Mouse (Mus musculus): Measurements from ENCODE around the gene Tmed8. TPM values are rescaled to one million over a fixed set of nuclear protein-coding genes. Genes with fewer than 3 reads are reported as not detected.

Tmed8 gene
- polyA plus RNA-seq, 1 experiment, result 0.89 TPM

- WGBS, result 66% methylated on average over 3 of the region's 3 CpGs
- no peaks in the 10 kb centered on the region for H3K27me3 ChIP-seq (ENCODE audit: control insufficient read depth, insufficient read depth, low read length)
- no peak overlapping the region for H3K27ac ChIP-seq (ENCODE audit: insufficient read depth, low read depth, low read length)
- no peak overlapping the region for H3K4me3 ChIP-seq (ENCODE audit: low read depth, low read length)
- TF ChIP-seq POLR2A (IDR thresholded peaks at IDR 0.05; ENCODE audit: low read depth, low read length), result no peak
- peak; percentile 35; the same call in 1 of the 2 replicates for TF ChIP-seq CTCF (IDR thresholded peaks at IDR 0.05; ENCODE audit: extremely low read depth, insufficient read length, insufficient replicate concordance, low read depth, low read length)
- H3K36me3 ChIP-seq (ENCODE audit: control insufficient read depth, insufficient read depth, low read length), result peaks cover 2% of the 10 kb centered on the region; the same call in 1 of the 2 replicates
- no peaks in the 10 kb centered on the region for H3K4me1 ChIP-seq (ENCODE audit: control insufficient read depth, insufficient read depth, insufficient read length, low read length)
Observed at GRCm38 (mm10) chr12:87131619-87132018, 68.6 kb downstream of the Tmed8 start.

- TF ChIP-seq CTCF (IDR thresholded peaks at IDR 0.05; ENCODE audit: extremely low read depth, insufficient read length, insufficient replicate concordance, low read depth, low read length) (no peak), POLR2A (IDR thresholded peaks at IDR 0.05; ENCODE audit: low read depth, low read length) (no peak)
- Histone ChIP-seq H3K27ac (ENCODE audit: insufficient read depth, low read depth, low read length) (no peak overlapping the region), H3K36me3 (ENCODE audit: control insufficient read depth, insufficient read depth, low read length) (peaks cover 2% of the 10 kb centered on the region; the same call in 1 of the 2 replicates), H3K4me3 (ENCODE audit: low read depth, low read length) (no peak overlapping the region), H3K4me1 (ENCODE audit: control insufficient read depth, insufficient read depth, insufficient read length, low read length) (no peaks in the 10 kb centered on the region), H3K27me3 (ENCODE audit: control insufficient read depth, insufficient read depth, low read length) (no peaks in the 10 kb centered on the region)
- WGBS, result 73% methylated on average over 2 of the region's 2 CpGs
Observed at GRCm38 (mm10) chr12:87131181-87131580, 69.1 kb downstream of the Tmed8 start.

- 86% methylated on average over 4 of the region's 4 CpGs for WGBS
Observed at GRCm38 (mm10) chr12:87130224-87130623, 70.0 kb downstream of the Tmed8 start.

GRCm38 (mm10) chr12:87127256-87127655 is 73.0 kb downstream of the Tmed8 start:
- no peak overlapping the region for H3K4me3 ChIP-seq (ENCODE audit: low read depth, low read length)
- no peak for TF ChIP-seq CTCF (IDR thresholded peaks at IDR 0.05; ENCODE audit: extremely low read depth, insufficient read length, insufficient replicate concordance, low read depth, low read length)
- WGBS, result 90% methylated on average over 4 of the region's 4 CpGs
- no peaks in the 10 kb centered on the region for H3K4me1 ChIP-seq (ENCODE audit: control insufficient read depth, insufficient read depth, insufficient read length, low read length)
- peaks cover 3% of the 10 kb centered on the region; the same call in 1 of the 2 replicates for H3K36me3 ChIP-seq (ENCODE audit: control insufficient read depth, insufficient read depth, low read length)
- H3K27ac ChIP-seq (ENCODE audit: insufficient read depth, low read depth, low read length), result no peak overlapping the region
- no peaks in the 10 kb centered on the region for H3K27me3 ChIP-seq (ENCODE audit: control insufficient read depth, insufficient read depth, low read length)

More at GRCm38 (mm10) chr12:87130224-87130623, 70.0 kb downstream of the Tmed8 start:
- no peak for TF ChIP-seq CTCF (IDR thresholded peaks at IDR 0.05; ENCODE audit: extremely low read depth, insufficient read length, insufficient replicate concordance, low read depth, low read length)
- Histone ChIP-seq H3K4me1 (ENCODE audit: control insufficient read depth, insufficient read depth, insufficient read length, low read length) (no peaks in the 10 kb centered on the region), H3K27me3 (ENCODE audit: control insufficient read depth, insufficient read depth, low read length) (no peaks in the 10 kb centered on the region), H3K36me3 (ENCODE audit: control insufficient read depth, insufficient read depth, low read length) (peaks cover 2% of the 10 kb centered on the region; the same call in 1 of the 2 replicates), H3K27ac (ENCODE audit: insufficient read depth, low read depth, low read length) (no peak overlapping the region), H3K4me3 (ENCODE audit: low read depth, low read length) (no peak overlapping the region)

- Histone ChIP-seq H3K36me3 (ENCODE audit: control insufficient read depth, insufficient read depth, low read length) (peaks cover 9% of the 10 kb centered on the region; the same call in 1 of the 2 replicates), H3K27me3 (ENCODE audit: control insufficient read depth, insufficient read depth, low read length) (no peaks in the 10 kb centered on the region), H3K4me1 (ENCODE audit: control insufficient read depth, insufficient read depth, insufficient read length, low read length) (no peaks in the 10 kb centered on the region), H3K4me3 (ENCODE audit: low read depth, low read length) (no peak overlapping the region), H3K27ac (ENCODE audit: insufficient read depth, low read depth, low read length) (no peak overlapping the region)
- no peak for TF ChIP-seq CTCF (IDR thresholded peaks at IDR 0.05; ENCODE audit: extremely low read depth, insufficient read length, insufficient replicate concordance, low read depth, low read length)
- TF ChIP-seq POLR2A (IDR thresholded peaks at IDR 0.05; ENCODE audit: low read depth, low read length), result no peak
- 78% methylated on average over 4 of the region's 4 CpGs for WGBS
Observed at GRCm38 (mm10) chr12:87121918-87122589, 78.2 kb downstream of the Tmed8 start.

Other genes starting within 250 kb of the Tmed8 start
- 0.03 and 0.04 TPM in 2 replicates for gene Zdhhc22, start 210.0 kb downstream of the Tmed8 start, polyA plus RNA-seq (2012; rRNA removed)
- gene Tmem63c, start 179.1 kb downstream of the Tmed8 start, polyA plus RNA-seq (2012; rRNA removed), result 0.14 and 0.32 TPM in 2 replicates
- gene Ngb, start 97.9 kb downstream of the Tmed8 start, polyA plus RNA-seq (2012; rRNA removed), result 1.2 and 3.0 TPM in 2 replicates
- 20.7 and 23.0 TPM in 2 replicates for gene Gstz1, start 53.3 kb downstream of the Tmed8 start, polyA plus RNA-seq (2012; rRNA removed)
- gene Pomt2, start 52.5 kb downstream of the Tmed8 start, polyA plus RNA-seq (2012; rRNA removed), result 4.4 and 5.2 TPM in 2 replicates
- gene Samd15, start 731 bp downstream of the Tmed8 start, polyA plus RNA-seq (2012; rRNA removed), result not detected in 2 replicates
- gene Noxred1, start 38.3 kb upstream of the Tmed8 start, polyA plus RNA-seq (2012; rRNA removed), result 0.09 and 0.28 TPM in 2 replicates
- gene Vipas39, start 65.8 kb upstream of the Tmed8 start, polyA plus RNA-seq (2012; rRNA removed), result 15.7 and 27.1 TPM in 2 replicates
- 14.6 and 27.3 TPM in 2 replicates for gene Ahsa1, start 66.0 kb upstream of the Tmed8 start, polyA plus RNA-seq (2012; rRNA removed)
- 0.15 and 0.25 TPM in 2 replicates for gene Ism2, start 99.3 kb upstream of the Tmed8 start, polyA plus RNA-seq (2012; rRNA removed)
- 10.7 and 13.5 TPM in 2 replicates for gene Sptlc2, start 187.9 kb upstream of the Tmed8 start, polyA plus RNA-seq (2012; rRNA removed)
- gene Slirp, start 243.4 kb upstream of the Tmed8 start, polyA plus RNA-seq (2012; rRNA removed), result 2.9 and 4.1 TPM in 2 replicates
- gene Alkbh1, start 243.6 kb upstream of the Tmed8 start, polyA plus RNA-seq (2012; rRNA removed), result 5.7 and 6.0 TPM in 2 replicates